13 mouse cellular contexts compared by ENCODE assay signal in the genomic region with DNA sequence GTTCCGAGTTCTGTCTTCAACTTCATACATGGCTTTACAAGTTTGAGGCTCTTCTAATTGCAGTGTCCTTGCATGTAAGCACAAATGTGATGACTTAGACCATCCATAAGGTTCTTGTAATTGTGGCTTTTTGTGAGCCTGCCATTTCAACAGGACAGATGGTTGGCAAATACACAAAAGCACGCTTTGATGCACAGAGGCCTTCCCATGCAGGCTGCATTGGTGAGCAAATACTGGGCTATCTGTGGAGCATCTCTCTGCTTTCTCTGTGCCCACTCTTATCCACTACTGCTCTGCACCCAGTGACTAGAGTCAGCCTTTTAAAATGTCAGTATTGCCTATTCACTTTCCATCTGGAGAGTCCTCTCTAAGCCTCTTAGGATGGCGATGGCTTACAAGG. TPM values are rescaled to one million over a fixed set of nuclear protein-coding genes. Genes with fewer than 3 reads are reported as not detected.
A peak's percentile ranks its signal among the peaks of the same experiment; 100 is the strongest.
DNase-seq lines count a peak whose midpoint lies in the region.
"Had no signal": no experiment of that assay in that cellular context is flagged by ENCODE, and none has a peak within 500 bp of the region (broad histone marks: within the 10 kb centered on the region; RNA-seq: fewer than 3 reads in every experiment).

No protein-coding gene starts in this region.

- DNase-seq in cerebellum, adult 11 months: peak; percentile 51
- DNase-seq in cerebellum, adult 18-20 months: peak; percentile 64 to 71
- peak; percentile 80 for DNase-seq in cerebellum, adult 9-11 months
- peak; percentile 45 to 60 for DNase-seq in cerebellum, postnatal 36 days
- DNase-seq in layer of hippocampus, adult 9-10 months (ENCODE audit: low spot score): no peak
- no peak for DNase-seq in lung, postnatal 36 days
- DNase-seq in layer of hippocampus, adult 8-10 months (ENCODE audit: low spot score in 2 of 2): no peak
- DNase-seq: adrenal gland, postnatal 10 days; gastrocnemius, postnatal 10 days; heart, adult 18-20 months; heart, postnatal 10 days; heart, postnatal 4 days; kidney, adult 2 months had no signal

RNA-seq across cellular contexts. Expression of a gene that starts 5.3 kb away (rescaled TPM):
- total RNA-seq in layer of hippocampus, adult 8-10 months (2022): 100 to 1,000 TPM; 149 to 183 (median 162) TPM

Comparison
In these comparisons a context has a peak if more than half of its experiments do, and no peak if none do; other contexts are left out.
1. DNase-seq: peak in cerebellum, adult 11 months (single experiment), cerebellum, adult 18-20 months (2 of 2), cerebellum, adult 9-11 months (single experiment) and cerebellum, postnatal 36 days (2 of 2); none in layer of hippocampus, adult 9-10 months (single experiment), lung, postnatal 36 days (single experiment) and layer of hippocampus, adult 8-10 months (0 of 2).